In the genomic region with DNA sequence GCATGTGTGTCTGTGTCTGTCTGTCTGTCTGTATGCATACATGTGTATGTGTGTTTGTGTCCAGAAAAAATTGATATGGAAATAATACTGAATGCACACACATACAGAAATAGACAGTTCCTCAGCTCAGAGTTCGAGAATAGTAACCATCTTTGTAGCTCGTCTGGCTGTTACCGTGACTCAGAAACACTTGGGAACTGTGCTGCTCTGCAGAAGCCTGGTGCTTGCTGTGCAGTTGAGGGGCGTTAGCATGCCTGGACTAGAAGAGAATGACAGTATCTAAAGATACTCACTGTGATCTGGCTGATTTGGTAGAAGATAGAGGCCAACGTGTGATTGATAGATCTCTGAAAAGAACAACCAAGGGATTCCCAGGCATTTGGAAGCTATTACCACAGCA, we compare ENCODE assay signal across 22 mouse cellular contexts.
"Had no signal": no experiment of that assay in that cellular context is flagged by ENCODE, and none has a peak within 500 bp of the region (broad histone marks: within the 10 kb centered on the region; RNA-seq: fewer than 3 reads in every experiment).

No protein-coding gene starts in this region.

- DNase-seq: kidney, adult 8-10 months; kidney, postnatal 10 days; kidney, postnatal 36 days; liver; lung, adult 18-20 months; lung, postnatal 10 days; lung, postnatal 36 days; retina, postnatal 1 day; thymus, adult 2 months; thymus, postnatal 14 days; thymus, postnatal 4 days had no signal

- H3K4me3 ChIP-seq: kidney, embryonic 15.5 days; limb, embryonic 10.5 days; limb, embryonic 13.5 days; liver, embryonic 12.5 days; liver, embryonic 15.5 days; lung, embryonic 15.5 days; megakaryocyte, embryonic 14.5 days; midbrain, embryonic 10.5 days; midbrain, embryonic 13.5 days; myocyte; neural tube, embryonic 13.5 days had no signal

- H3K27ac ChIP-seq: kidney, embryonic 15.5 days; limb, embryonic 10.5 days; limb, embryonic 13.5 days; liver, embryonic 12.5 days; liver, embryonic 15.5 days; lung, embryonic 15.5 days; midbrain, embryonic 10.5 days; midbrain, embryonic 13.5 days; neural tube, embryonic 13.5 days had no signal
